Mouse (Mus musculus) small intestine, adult 2 months (tissue): ENCODE data around the gene Ints6. TPM values are rescaled to one million over a fixed set of nuclear protein-coding genes. Genes with fewer than 3 reads are reported as not detected.
A peak's percentile ranks its signal among the peaks of the same experiment; 100 is the strongest.

Experiments used
- H3K27ac ChIP-seq: fragments of 200-500 bp; 2 replicates; pipeline ENCODE4 v1.5.1; 2012; ENCODE audit warnings: low read depth, low read length, control low read depth, inconsistent platforms; ENCODE audit not compliant: insufficient read depth
- H3K27me3 ChIP-seq: fragments of 200-500 bp; 2 replicates; pipeline ENCODE4 v1.6.1; 2012; ENCODE audit warnings: mild to moderate bottlenecking, moderate library complexity, low read length, inconsistent platforms; ENCODE audit not compliant: control insufficient read depth, insufficient read depth
- H3K36me3 ChIP-seq: fragments of 200-500 bp; 2 replicates; pipeline ENCODE4 v1.6.1; 2012; ENCODE audit warnings: mild to moderate bottlenecking, low read length, control low read depth, inconsistent platforms; ENCODE audit not compliant: control insufficient read depth, insufficient read depth
- H3K4me1 ChIP-seq: fragments of 200-500 bp; 2 replicates; pipeline ENCODE4 v1.6.1; 2012; ENCODE audit warnings: low read length, inconsistent platforms, mixed read lengths; ENCODE audit not compliant: control insufficient read depth, insufficient read depth, insufficient read length
- H3K4me3 ChIP-seq: fragments of 200-500 bp; 2 replicates; pipeline ENCODE4 v1.5.1; 2012; ENCODE audit warnings: low read depth, mild to moderate bottlenecking, control low read depth, inconsistent platforms, low read length, moderate library complexity
- CTCF ChIP-seq: fragments of 200-500 bp; IDR thresholded peaks from 2 replicates; pipeline ENCODE4 v1.5.1; 2012; ENCODE audit warnings: low read depth, mild to moderate bottlenecking, control low read depth, inconsistent platforms, low read length, moderate library complexity, mixed read lengths; ENCODE audit not compliant: insufficient replicate concordance, insufficient read length; ENCODE audit errors: extremely low read depth
- POLR2A ChIP-seq: fragments of 200-500 bp; IDR thresholded peaks from 2 replicates; pipeline ENCODE4 v1.6.1; 2012; ENCODE audit warnings: low read depth, mild to moderate bottlenecking, control low read depth, inconsistent platforms, low read length, moderate library complexity
- WGBS: fragments of 180-500 bp; shearing (Covaris S2); methylation state at CpG from one replicate; pipeline ENCODE4 v1.1.7; 2018; 5-methylcytosine and 5-hydroxymethylcytosine counted together
- polyA plus RNA-seq: library from polyadenylated mRNA; depleted of rRNA; stranded (reverse); fragments of >200 nt; gene quantifications from 2 replicates; pipeline ENCODE4 v1.2.3, GENCODE M21; 2012

The Ints6 gene
- polyA plus RNA-seq, 1 experiment, result 5.9 TPM

GRCm38 (mm10) chr14:62773766-62774165, 12.8 kb upstream of the Ints6 start:
- no peaks in the 10 kb centered on the region for H3K36me3 ChIP-seq
- TF ChIP-seq CTCF, result no peak
- TF ChIP-seq POLR2A, result no peak
- H3K27me3 ChIP-seq, result no peaks in the 10 kb centered on the region
- 75% methylated on average over 6 of the region's 6 CpGs for WGBS
- no peak overlapping the region for H3K4me3 ChIP-seq
- H3K27ac ChIP-seq, result no peak overlapping the region
- no peaks in the 10 kb centered on the region for H3K4me1 ChIP-seq

DNA sequence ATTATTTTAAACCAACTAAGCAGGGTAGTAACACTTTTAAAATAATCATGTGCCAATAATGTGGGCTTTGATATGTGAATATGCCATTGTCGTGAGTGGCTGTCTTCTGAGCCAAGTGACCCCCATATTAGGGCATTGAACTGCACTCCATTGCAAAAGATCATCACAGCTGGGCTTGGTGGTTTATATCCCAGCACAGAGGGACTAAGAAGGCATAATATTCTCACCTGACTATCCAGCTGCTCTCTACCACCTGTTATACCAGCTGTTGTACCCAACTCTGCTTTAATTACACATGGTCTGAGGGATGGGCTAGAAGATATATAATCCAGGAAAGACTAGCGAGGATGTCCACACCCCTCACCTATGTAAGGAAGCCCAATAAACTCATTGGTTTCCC, 4.4 kb upstream of the Ints6 start:
- Histone ChIP-seq H3K27ac (no peak overlapping the region), H3K4me1 (no peaks in the 10 kb centered on the region)
- no peak for TF ChIP-seq POLR2A
- no peak for TF ChIP-seq CTCF

DNA sequence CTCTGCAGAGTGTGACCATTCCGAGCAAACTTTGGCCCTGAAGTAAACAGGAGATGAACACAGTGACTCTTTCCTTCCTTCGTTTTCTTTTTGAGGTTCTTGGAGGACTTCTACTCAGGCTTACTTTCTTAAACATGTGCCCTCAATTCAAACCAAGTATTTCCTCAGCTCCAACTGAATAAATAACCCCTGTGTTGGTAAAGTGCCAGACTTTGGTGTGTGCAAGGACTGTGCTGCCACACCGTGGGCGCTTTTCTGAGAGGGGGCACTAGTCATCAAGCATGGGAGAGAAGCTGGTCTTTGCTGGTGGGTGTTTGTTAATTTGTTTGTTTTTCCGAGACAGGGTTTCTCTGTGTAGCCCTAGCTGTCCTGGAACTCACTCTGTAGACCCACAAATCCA, 3.4 kb upstream of the Ints6 start:
- Histone ChIP-seq H3K27me3 (no peaks in the 10 kb centered on the region), H3K36me3 (no peaks in the 10 kb centered on the region), H3K4me3 (no peak overlapping the region), H3K4me1 (no peaks in the 10 kb centered on the region; the same call in 1 of the 2 replicates), H3K27ac (no peak overlapping the region)
- 80% methylated on average over 5 of the region's 5 CpGs for WGBS
- TF ChIP-seq POLR2A (no peak), CTCF (no peak)

More for the DNA sequence above, 4.4 kb upstream of the Ints6 start:
- H3K36me3 ChIP-seq, result no peaks in the 10 kb centered on the region
- H3K27me3 ChIP-seq, result no peaks in the 10 kb centered on the region
- H3K4me3 ChIP-seq, result no peak overlapping the region
- WGBS, result 47% methylated on average over 2 of the region's 2 CpGs

- H3K4me1 ChIP-seq, result no peaks in the 10 kb centered on the region; the same call in 1 of the 2 replicates
- H3K36me3 ChIP-seq, result 0 out of 2 replicates have a peak, but pooled peaks cover 2% of the 10 kb centered on the region
- no peak for TF ChIP-seq CTCF
- TF ChIP-seq POLR2A, result no peak
- peak overlapping the region; percentile 75 for H3K4me3 ChIP-seq
- 4% methylated on average over 11 of the region's 11 CpGs for WGBS
- H3K27me3 ChIP-seq, result no peaks in the 10 kb centered on the region
- peak overlapping the region; percentile 95 for H3K27ac ChIP-seq
Observed at GRCm38 (mm10) chr14:62761943-62762342, 974 bp upstream of the Ints6 start.

- Histone ChIP-seq H3K27me3 (no peaks in the 10 kb centered on the region), H3K27ac (peak overlapping the region; percentile 83), H3K4me3 (peak overlapping the region; percentile 77), H3K36me3 (peaks cover 3% of the 10 kb centered on the region; the same call in 1 of the 2 replicates), H3K4me1 (no peaks in the 10 kb centered on the region; the same call in 1 of the 2 replicates)
- 1% methylated on average over 68 of the region's 68 CpGs for WGBS
- no peak; the same call in 1 of the 2 replicates for TF ChIP-seq POLR2A
Observed at GRCm38 (mm10) chr14:62760321-62761035, 491 bp downstream of the Ints6 start.

- Histone ChIP-seq H3K4me3 (peak overlapping the region; percentile 77), H3K4me1 (no peaks in the 10 kb centered on the region; the same call in 1 of the 2 replicates), H3K27me3 (no peaks in the 10 kb centered on the region), H3K27ac (peak overlapping the region; percentile 88), H3K36me3 (peaks cover 4% of the 10 kb centered on the region; the same call in 1 of the 2 replicates)
- WGBS, result under 1% methylated on average over 32 of the region's 38 CpGs
- TF ChIP-seq POLR2A, result 0 out of 2 replicates have a peak, but pooled peaks have one; percentile 40
- peak; percentile 11; the same call in 1 of the 2 replicates for TF ChIP-seq CTCF
Observed at GRCm38 (mm10) chr14:62759771-62760320, 1.1 kb downstream of the Ints6 start.

GRCm38 (mm10) chr14:62758714-62759113, 2.3 kb downstream of the Ints6 start:
- no peaks in the 10 kb centered on the region; the same call in 1 of the 2 replicates for H3K4me1 ChIP-seq
- peaks cover 4% of the 10 kb centered on the region; the same call in 1 of the 2 replicates for H3K36me3 ChIP-seq
- WGBS, result 91% methylated on average over 5 of the region's 5 CpGs
- H3K4me3 ChIP-seq, result no peak overlapping the region
- TF ChIP-seq POLR2A (no peak), CTCF (no peak)
- no peaks in the 10 kb centered on the region for H3K27me3 ChIP-seq
- no peak overlapping the region for H3K27ac ChIP-seq
